Mouse (Mus musculus) embryonic facial prominence, embryonic 11.5 days (tissue): ENCODE data around the gene Galnt10. TPM values are rescaled to one million over a fixed set of nuclear protein-coding genes. Genes with fewer than 3 reads are reported as not detected.
A peak's percentile ranks its signal among the peaks of the same experiment; 100 is the strongest.

ENCODE experiments used
- ATAC-seq: fragments of 200-750 bp; cut with Nextera tagmentation; replicated peaks from 2 replicates; pipeline ENCODE4 v1.8.0; 2017; ENCODE audit warnings: low read depth; ENCODE audit not compliant: insufficient number of reproducible peaks, low FRiP score, low TSS enrichment
- DNase-seq: peaks from one replicate; pipeline ENCODE4 v3.0.0-alpha.2; 2015; ENCODE audit warnings: low spot score
- H3K27ac ChIP-seq: fragments of 300-500 bp; sonication (generic); replicated peaks from 2 replicates; pipeline ENCODE4 v1.5.1; 2014; ENCODE audit warnings: mild to moderate bottlenecking, low read depth, low read length, control low read depth
- H3K27me3 ChIP-seq: fragments of 300-500 bp; sonication (generic); 2 replicates; pipeline ENCODE4 v1.6.1; 2014; ENCODE audit warnings: mild to moderate bottlenecking, low read length, moderate library complexity, mixed read lengths; ENCODE audit not compliant: control insufficient read depth, insufficient read depth
- H3K36me3 ChIP-seq: fragments of 300-500 bp; sonication (generic); replicated peaks from 2 replicates; pipeline ENCODE4 v1.6.1; 2014; ENCODE audit warnings: low read depth, mild to moderate bottlenecking, low read length, moderate library complexity, mixed read lengths; ENCODE audit not compliant: control insufficient read depth, insufficient read depth
- H3K4me1 ChIP-seq: fragments of 300-500 bp; sonication (generic); 2 replicates; pipeline ENCODE4 v1.6.1; 2014; ENCODE audit warnings: low read length, mixed read lengths; ENCODE audit not compliant: control insufficient read depth, insufficient read depth
- H3K4me2 ChIP-seq: fragments of 300-500 bp; sonication (generic); 2 replicates; pipeline ENCODE4 v1.6.1; 2014; ENCODE audit warnings: low read depth, mild to moderate bottlenecking, control low read depth, low read length, moderate library complexity
- H3K4me3 ChIP-seq: fragments of 300-500 bp; sonication (generic); 2 replicates; pipeline ENCODE4 v1.5.1; 2014; ENCODE audit warnings: low read depth, low read length, control low read depth
- H3K9ac ChIP-seq: fragments of 300-500 bp; sonication (generic); replicated peaks from 2 replicates; pipeline ENCODE4 v1.6.1; 2014; ENCODE audit warnings: mild to moderate bottlenecking, control low read depth, low read length
- H3K9me3 ChIP-seq: fragments of 300-500 bp; sonication (generic); replicated peaks from 2 replicates; pipeline ENCODE4 v1.6.1; 2016; ENCODE audit warnings: mild to moderate bottlenecking, low read length, inconsistent platforms, mixed read lengths; ENCODE audit not compliant: control insufficient read depth
- WGBS: fragments of 180-500 bp; shearing (Covaris S2); extraction: QIAGEN DNeasy Blood & Tissue Kit; methylation state at CpG from one replicate; pipeline ENCODE4 v1.1.7; 2014; 5-methylcytosine and 5-hydroxymethylcytosine counted together
- polyA plus RNA-seq: library from polyadenylated mRNA; unstranded; fragments of >200 nt; fragmentation: Nextera tagmentation; extraction: Ambion mirVana; gene quantifications from 2 replicates; pipeline ENCODE4 v1.2.1, GENCODE M21; 2014

Gene Galnt10
- polyA plus RNA-seq, 1 experiment from 2014 or later, result 12.4 TPM

- no peak overlapping the region for H3K4me2 ChIP-seq
- no peaks in the 10 kb centered on the region for H3K36me3 ChIP-seq
- H3K27ac ChIP-seq, result no peak overlapping the region
- no peaks in the 10 kb centered on the region for H3K9me3 ChIP-seq
- 87% methylated on average over 9 of the region's 9 CpGs for WGBS
- ATAC-seq (no peak), DNase-seq (no peak)
- H3K9ac ChIP-seq, result no peak overlapping the region
- no peaks in the 10 kb centered on the region for H3K27me3 ChIP-seq
- no peaks in the 10 kb centered on the region for H3K4me1 ChIP-seq
- no peak overlapping the region for H3K4me3 ChIP-seq
Measured at GRCm38 (mm10) chr11:57797828-57798227, 152.6 kb downstream of the Galnt10 start.

- Histone ChIP-seq H3K27me3 (no peaks in the 10 kb centered on the region), H3K36me3 (no peaks in the 10 kb centered on the region), H3K27ac (no peak overlapping the region), H3K9ac (no peak overlapping the region), H3K4me1 (no peaks in the 10 kb centered on the region), H3K4me2 (no peak overlapping the region), H3K9me3 (no peaks in the 10 kb centered on the region), H3K4me3 (no peak overlapping the region)
- DNase-seq (no peak), ATAC-seq (no peak)
- WGBS, result 87% methylated on average over 10 of the region's 10 CpGs
Measured at GRCm38 (mm10) chr11:57799456-57799855, 154.2 kb downstream of the Galnt10 start.

- H3K9ac ChIP-seq, result peak overlapping the region; percentile 79
- peak overlapping the region; percentile 97 for H3K4me2 ChIP-seq
- H3K4me3 ChIP-seq, result peak overlapping the region; percentile 98
- ATAC-seq (no peak), DNase-seq (no peak)
- no peaks in the 10 kb centered on the region for H3K4me1 ChIP-seq
- 15% methylated on average over 22 of the region's 22 CpGs for WGBS
- H3K36me3 ChIP-seq, result no peaks in the 10 kb centered on the region
- H3K9me3 ChIP-seq, result no peaks in the 10 kb centered on the region
- no peaks in the 10 kb centered on the region for H3K27me3 ChIP-seq
- H3K27ac ChIP-seq, result no peak overlapping the region
Measured at GRCm38 (mm10) chr11:57800266-57800951, 155.2 kb downstream of the Galnt10 start.

- H3K9ac ChIP-seq, result peak within 1 kb of the TSS; percentile 92
- peak within 1 kb of the TSS; percentile 97 for H3K4me2 ChIP-seq
- ATAC-seq (peak; percentile 96), DNase-seq (peak; percentile 97)
- H3K36me3 ChIP-seq, result no peaks in the 10 kb centered on the region
- H3K4me1 ChIP-seq, result no peaks in the 10 kb centered on the region
- no peaks in the 10 kb centered on the region for H3K27me3 ChIP-seq
- no peaks in the 10 kb centered on the region for H3K9me3 ChIP-seq
- peak within 1 kb of the TSS; percentile 59; the same call in 1 of the 2 replicates for H3K27ac ChIP-seq
- H3K4me3 ChIP-seq, result peak within 1 kb of the TSS; percentile 98
- under 1% methylated on average over 66 of the region's 66 CpGs for WGBS
Measured at GRCm38 (mm10) chr11:57800971-57801765, 155.9 kb downstream of the Galnt10 start, which contains the start of gene Sap30l. Gene Sap30l, plus strand, starts transcription at chr11:57801637.

GRCm38 (mm10) chr11:57801766-57802510 lies 156.7 kb downstream of the Galnt10 start:
- Histone ChIP-seq H3K4me1 (no peaks in the 10 kb centered on the region), H3K36me3 (no peaks in the 10 kb centered on the region; the same call in 1 of the 2 replicates), H3K4me2 (peak overlapping the region; percentile 97), H3K27me3 (no peaks in the 10 kb centered on the region), H3K9ac (peak overlapping the region; percentile 92), H3K4me3 (peak overlapping the region; percentile 98), H3K9me3 (no peaks in the 10 kb centered on the region), H3K27ac (no peak overlapping the region; the same call in 1 of the 2 replicates)
- under 1% methylated on average over 63 of the region's 85 CpGs for WGBS
- ATAC-seq (peak; percentile 64), DNase-seq (peak; percentile 47)

- Histone ChIP-seq H3K4me1 (no peaks in the 10 kb centered on the region), H3K4me2 (peak overlapping the region; percentile 97), H3K9me3 (no peaks in the 10 kb centered on the region), H3K4me3 (peak overlapping the region; percentile 98), H3K36me3 (no peaks in the 10 kb centered on the region; the same call in 1 of the 2 replicates), H3K9ac (peak overlapping the region; percentile 92), H3K27me3 (no peaks in the 10 kb centered on the region), H3K27ac (no peak overlapping the region)
- 1% methylated on average over 18 of the region's 18 CpGs for WGBS
- DNase-seq, result peak; percentile 38
- ATAC-seq, result no peak
Measured at GRCm38 (mm10) chr11:57802511-57802870, 157.2 kb downstream of the Galnt10 start.

- Histone ChIP-seq H3K27me3 (no peaks in the 10 kb centered on the region), H3K9ac (no peak overlapping the region), H3K4me2 (no peak overlapping the region), H3K27ac (no peak overlapping the region), H3K36me3 (peaks cover 5% of the 10 kb centered on the region), H3K4me3 (no peak overlapping the region), H3K9me3 (no peaks in the 10 kb centered on the region), H3K4me1 (no peaks in the 10 kb centered on the region)
- DNase-seq (no peak), ATAC-seq (no peak)
- WGBS, result 82% methylated on average over 3 of the region's 3 CpGs
Measured at GRCm38 (mm10) chr11:57805047-57805446, 159.8 kb downstream of the Galnt10 start.
